Mouse (Mus musculus) hematopoietic stem cell, adult 5-6 weeks (primary cell): Measurements from ENCODE around the gene Stau1. TPM values are rescaled to one million over a fixed set of nuclear protein-coding genes. Genes with fewer than 3 reads are reported as not detected.
"Not testable (repeated sequence)": the region's sequence is repeated elsewhere in the genome, so short reads cannot be mapped to it uniquely, and the experiment has no call there.

ENCODE experiments used
- ATAC-seq, 2 experiments: fragments of 125-278 bp in 1 of 2; replicated peaks in 1 of 2; 2 replicates each; pipeline ENCODE4 v1.8.0; 2016 to 2017; ENCODE audit warnings: inconsistent platforms in 2 of 2, mild to moderate bottlenecking in 2 of 2, moderate number of reproducible peaks in 2 of 2, low read depth in 1 of 2, moderate TSS enrichment in 1 of 2; ENCODE audit not compliant: low FRiP score in 2 of 2, poor library complexity in 2 of 2, severe bottlenecking in 2 of 2, insufficient read depth in 1 of 2, low TSS enrichment in 1 of 2
- total RNA-seq: library from RNA; stranded (forward); fragments of 172-1452, 232-1000 nt; gene quantifications from 2 replicates; pipeline ENCODE4 v1.2.3, GENCODE M21; 2017

Stau1 gene
- 48.0 and 49.4 TPM in 2 replicates for total RNA-seq

DNA sequence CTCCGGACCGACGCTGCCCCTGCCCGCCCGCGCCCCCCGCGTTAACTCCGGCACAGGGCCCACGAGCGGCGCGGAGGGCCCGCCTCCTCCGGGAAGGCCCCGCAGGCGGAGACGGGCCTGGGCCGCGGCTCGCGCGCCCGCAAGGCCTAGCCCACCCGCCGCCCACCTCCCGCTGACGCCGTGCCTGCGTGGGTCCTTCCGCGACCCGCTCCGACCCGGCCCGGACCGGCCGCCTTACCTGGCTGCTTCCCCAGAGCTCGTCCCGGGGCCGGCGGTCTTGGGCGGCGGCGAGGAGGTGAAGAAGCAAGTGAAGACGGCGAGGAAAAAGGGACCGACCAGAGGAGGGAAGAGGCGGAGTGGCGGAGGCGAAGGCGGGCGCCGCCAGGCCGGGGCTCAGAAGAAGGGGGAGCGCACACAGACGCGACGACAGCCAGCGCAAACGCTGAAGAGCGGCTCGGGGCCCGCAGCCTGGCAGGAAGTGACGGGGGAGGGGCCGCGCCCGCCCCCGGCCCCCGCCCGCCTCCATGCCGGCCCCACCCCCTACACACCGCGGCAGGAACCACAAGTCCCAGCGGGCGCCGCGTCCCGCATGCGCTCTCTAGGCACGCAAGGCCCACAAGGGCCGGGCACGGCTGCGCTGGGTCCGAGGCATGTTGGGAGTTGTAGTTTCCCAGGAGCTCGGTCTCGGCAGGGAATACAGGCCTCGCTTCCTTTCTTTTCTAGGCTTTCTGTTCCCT lies at the start of gene Stau1:
Gene Stau1, minus strand, starts transcription at position 504 of the 737 bp plus-strand sequence.
- peak; percentile 91 to 94 for ATAC-seq

DNA sequence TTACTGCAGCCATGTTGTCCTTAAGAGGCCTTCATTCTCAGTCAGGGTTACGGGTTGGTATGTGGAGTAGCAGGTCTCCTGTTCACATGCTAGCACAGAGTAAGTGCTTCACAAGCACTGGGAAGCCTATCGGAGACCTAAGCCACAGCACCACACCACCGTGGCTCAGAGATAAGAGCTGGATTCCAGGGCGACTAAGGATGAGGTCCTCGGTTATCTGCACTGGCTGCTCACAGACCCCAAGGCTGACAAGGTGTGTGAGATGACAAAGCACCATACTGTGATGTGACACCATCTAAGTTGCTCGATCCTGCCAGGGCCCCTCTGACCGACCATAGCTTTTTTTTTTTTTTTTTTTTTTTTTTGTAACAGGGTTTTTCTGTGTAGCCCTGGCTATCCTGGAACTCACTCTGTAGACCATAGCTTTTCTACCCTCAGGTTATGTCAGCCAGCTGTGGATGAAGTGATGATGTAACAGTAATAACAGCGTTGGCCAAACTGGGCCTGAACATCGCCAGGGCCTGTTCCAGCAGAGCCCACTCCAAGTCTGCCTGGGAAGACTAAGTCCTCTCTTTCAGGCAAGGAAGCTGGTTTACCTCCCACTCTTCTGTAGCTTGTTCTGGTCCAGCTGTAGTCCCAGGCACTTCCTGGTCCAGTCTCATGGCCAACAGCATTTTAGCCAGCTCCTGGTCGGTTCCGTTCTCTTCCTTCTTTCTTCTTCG lies 47.5 kb upstream of the Stau1 start:
- peak; percentile 44 to 75; a peak in 1 of 4 replicates for ATAC-seq

GRCm38 (mm10) chr2:167039386-167039785 lies 43.3 kb upstream of the Stau1 start:
- no peak for ATAC-seq

DNA sequence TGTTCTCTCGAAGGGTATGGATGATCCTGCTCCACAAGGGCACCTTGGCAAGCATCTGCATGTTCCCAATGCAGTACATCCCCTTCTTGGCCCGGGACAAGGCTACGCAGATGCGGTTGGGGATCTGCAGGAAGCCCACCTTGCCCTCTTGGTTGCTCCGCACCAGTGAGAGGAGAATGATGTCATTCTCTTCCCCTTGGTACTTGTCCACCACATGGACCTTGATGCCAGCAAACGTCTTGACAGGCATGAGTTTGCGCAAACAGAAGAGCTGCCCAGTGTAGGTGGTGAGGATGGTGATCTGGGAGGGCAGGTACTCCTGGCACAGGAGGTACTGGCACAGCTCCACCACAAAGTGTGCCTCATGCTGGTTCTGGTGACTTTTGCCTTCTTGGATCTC lies 42.6 kb upstream of the Stau1 start:
- ATAC-seq: no peak

GRCm38 (mm10) chr2:167038297-167038696 lies 42.2 kb upstream of the Stau1 start:
- ATAC-seq: no peak

DNA sequence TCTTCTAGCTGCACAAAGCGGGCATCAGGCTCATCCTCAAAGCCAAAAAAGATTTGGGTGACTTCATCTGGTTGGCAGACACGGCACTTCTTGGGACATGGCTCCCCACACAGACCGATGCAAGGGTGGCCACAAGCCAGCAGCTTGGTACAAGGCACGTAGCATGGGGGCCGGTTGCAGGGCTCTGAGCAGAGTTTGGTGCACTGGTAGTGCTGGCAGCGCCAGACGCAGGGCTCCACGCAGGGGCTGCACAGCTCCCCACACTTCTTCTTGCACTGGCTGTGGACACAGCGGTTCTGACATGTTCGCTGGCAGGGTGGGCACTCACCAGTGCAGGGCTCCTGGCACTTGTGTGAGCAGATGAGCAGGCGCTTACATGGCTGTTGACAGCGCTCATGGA lies 41.6 kb upstream of the Stau1 start:
- no peak for ATAC-seq

GRCm38 (mm10) chr2:167030507-167030906 lies 34.4 kb upstream of the Stau1 start:
- ATAC-seq: no peak

- ATAC-seq: no peak
Observed at GRCm38 (mm10) chr2:167028553-167028952, 32.5 kb upstream of the Stau1 start.

DNA sequence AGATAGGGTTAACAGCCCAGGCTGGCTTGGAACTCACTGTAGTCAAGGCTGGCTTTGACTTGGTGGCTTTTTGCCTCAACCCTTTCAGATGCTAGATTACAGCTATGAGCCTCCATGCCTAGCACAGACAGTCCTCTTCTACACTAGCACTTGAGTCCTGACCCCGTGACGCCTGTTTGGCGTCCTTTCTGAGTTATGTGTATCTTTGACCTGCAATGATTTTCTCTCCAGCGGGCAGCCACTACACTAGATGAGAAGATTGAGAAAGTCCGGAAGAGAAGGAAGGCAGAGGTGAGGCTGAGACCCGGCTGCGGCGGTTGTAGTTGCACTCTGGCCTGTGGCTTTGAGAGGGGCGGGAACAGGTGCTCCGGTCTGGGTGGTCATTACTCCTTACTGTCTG lies 23.3 kb upstream of the Stau1 start:
- no peak for ATAC-seq

DNA sequence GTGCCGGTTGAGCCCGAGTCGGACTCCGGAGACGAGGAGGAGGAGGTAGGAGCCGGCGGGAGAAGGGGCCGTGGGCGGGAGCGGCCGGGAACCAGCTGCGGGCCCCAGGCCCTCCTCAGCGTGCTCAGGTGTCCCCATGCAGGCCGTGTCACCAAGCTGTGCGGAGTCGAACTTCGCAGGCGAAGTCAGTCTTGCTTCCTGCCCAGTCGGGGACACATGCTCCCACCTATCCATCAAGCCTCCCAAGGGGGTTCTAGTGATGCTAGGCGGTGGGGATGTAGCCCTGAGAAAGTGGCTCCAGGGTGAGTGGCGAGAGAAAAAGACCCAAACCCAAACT lies 19.3 kb upstream of the Stau1 start:
- no peak for ATAC-seq

GRCm38 (mm10) chr2:167014702-167015381 lies 18.7 kb upstream of the Stau1 start, which contains the start of gene Ddx27:
Gene Ddx27 (plus strand): TSS chr2:167015193.
- peak; percentile 86 to 95 for ATAC-seq

DNA sequence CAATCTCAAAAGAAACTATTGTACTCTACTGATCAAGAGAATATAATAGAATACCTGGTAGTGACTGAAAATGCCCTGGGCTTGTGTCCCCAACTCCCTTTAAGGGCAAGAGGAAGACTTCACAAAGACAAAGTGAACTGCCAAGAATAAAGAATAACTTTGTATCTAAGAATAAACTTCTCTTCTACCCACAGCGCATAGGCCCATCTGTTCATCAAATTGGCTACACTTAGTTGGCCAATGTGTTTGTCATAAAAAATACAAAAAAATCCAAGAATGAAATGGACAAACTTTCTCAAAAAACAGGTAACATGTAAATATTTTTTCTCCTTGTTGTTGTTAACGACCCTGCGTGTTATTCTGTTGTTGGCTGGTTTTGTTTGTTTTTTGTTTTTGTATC lies 14.4 kb upstream of the Stau1 start:
- no peak for ATAC-seq

GRCm38 (mm10) chr2:167009483-167009882 lies 13.4 kb upstream of the Stau1 start:
- ATAC-seq: no peak

DNA sequence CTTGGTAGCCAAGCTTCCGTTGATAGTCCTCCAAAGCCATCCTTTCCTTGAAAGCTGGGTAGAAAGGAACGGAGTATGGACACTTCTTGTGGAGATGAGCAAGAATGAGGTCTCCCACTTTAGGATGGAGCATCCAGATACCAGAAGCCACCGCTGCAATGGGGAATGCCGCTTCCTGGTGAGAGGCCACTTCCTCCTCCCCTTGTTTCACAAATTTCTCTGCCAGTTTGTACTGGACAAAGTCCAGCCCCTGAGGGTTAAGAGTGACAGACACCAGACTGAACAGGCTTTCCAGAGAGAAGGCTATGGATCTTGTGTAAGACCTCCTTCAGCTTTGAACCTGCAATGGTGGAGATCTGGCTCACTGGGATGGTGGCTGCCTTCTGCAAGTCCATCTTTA lies 11.5 kb upstream of the Stau1 start:
- ATAC-seq: not testable (repeated sequence)

DNA sequence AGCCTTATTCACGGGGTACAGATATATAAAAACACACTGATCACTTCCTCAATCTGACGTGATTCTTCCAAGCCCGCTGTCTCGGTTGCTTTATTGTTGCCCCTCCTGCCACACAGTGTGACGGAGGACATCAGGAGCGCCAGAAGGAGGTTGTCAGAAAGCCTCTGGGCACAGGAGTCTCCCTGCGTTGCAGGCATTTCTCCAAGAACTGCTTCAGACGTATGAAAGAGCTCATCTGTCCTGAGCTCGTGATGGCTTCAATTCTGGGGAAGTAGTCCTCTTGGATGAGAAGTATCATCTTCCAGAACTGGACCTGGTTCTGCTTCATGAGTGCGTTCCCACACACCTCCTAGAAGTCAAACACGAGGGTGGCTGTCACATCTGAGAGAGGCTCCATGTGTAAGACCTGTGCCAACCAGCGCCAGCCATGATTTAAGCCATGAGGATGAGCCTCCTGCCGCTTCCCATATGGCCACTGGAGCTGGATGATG lies 10.9 kb upstream of the Stau1 start:
- no peak for ATAC-seq

DNA sequence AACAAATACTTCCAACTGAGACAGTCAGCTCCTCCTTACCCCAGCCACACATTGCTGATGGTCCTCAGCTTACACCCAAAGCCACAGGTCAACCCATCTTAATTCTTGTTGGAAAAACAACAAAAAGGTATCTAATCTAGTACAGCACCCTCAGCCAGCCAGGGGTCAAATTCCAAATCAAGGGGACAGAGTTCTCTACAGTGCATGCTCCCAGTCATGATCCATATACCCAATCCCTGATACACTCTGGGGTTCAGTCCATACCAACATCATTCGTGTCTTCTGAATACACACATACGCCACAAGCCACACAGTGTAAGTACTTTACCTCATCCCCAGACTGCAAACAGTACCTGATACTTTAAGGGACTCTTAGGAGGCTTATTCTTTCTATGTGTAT lies 10.3 kb upstream of the Stau1 start:
- ATAC-seq: no peak

DNA sequence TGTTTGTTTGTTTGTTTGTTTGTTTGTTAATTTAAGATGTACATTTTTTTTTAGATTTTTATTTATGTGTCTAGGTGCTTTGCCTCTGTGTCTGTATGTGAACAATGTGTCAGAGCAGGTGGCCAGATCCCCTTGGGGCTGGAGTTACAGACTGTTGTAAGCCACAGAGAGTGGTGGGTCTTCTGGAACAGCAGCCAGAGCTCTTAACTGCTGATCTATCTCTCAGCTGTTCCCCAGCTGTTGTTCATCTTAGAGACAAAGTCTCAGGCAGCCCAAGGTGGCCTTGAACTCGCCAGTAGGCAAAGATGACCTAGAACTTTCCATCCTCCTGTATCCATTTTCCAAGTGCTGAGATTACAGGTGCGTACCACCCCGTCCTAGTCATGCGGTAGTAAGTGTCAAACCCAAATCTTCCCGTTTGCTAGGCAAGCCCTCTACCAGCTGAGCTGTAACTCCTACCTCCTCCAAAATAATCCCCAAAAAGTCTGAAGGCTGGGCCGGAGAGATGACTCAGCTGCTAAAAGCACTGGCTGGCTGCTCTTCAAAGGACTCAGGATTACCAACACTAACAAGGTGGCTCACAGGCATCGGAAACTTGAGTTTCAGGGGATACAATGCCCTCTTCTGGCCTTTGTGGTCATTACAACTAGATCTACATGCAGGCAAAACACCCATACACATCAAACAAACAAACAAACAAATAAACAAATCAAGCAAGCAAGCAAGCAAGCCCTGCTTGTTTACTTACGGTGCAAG lies 8.2 kb upstream of the Stau1 start:
- ATAC-seq: peak; percentile 80 to 86
